Comparison of ENCODE assay signal across 21 mouse cellular contexts in the genomic region with DNA sequence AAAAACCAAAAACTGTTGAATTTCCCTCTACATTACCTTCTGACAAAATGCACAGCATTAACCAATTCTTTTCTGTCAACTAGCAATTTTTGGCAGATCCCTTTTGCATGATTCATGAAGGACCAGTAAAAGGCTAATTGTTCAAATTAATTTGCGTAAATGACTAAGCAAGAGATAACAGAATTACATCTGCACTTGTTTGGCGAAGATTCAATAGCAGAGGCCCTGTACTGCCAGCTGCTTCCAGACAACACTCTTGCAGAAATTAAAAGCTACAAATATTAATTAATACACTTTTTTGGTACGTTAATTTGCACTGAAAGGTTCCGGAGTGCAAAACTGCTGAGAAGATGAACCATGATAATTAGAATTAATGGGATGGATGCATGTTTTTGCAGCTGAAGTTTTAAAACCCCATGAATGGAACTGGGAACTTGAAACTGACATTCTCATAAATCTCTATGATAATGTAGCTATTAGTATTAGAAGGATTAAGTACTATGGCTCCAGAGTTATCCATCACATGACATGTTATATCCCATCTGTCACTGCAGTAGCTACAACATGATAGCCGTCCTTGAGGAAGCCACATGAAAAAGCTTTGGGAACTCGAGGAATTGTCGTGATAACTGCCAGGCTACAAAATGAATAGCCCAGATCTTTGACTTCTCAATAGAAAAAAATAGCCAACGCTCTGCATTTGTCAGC.
DNase-seq lines count a peak whose midpoint lies in the region; ATAC-seq and TF ChIP-seq lines count a peak whose summit lies in the region.
"Had no signal": no experiment of that assay in that cellular context is flagged by ENCODE, and none has a peak within 500 bp of the region (broad histone marks: within the 10 kb centered on the region; RNA-seq: fewer than 3 reads in every experiment).

No protein-coding gene starts in this region.

- H3K4me3 ChIP-seq in hindbrain, embryonic 16.5 days (ENCODE audit: low read length): no peak overlapping the region
- no peak overlapping the region for H3K4me3 ChIP-seq in intestine, postnatal 0 days (ENCODE audit: low read depth, low read length)
- H3K4me3 ChIP-seq in liver, embryonic 12.5 days: no peak overlapping the region
- H3K4me3 ChIP-seq: layer of hippocampus, adult 2 months; left cerebral cortex, adult 2 months; limb, embryonic 12.5 days; liver, embryonic 15.5 days had no signal

- H3K27ac ChIP-seq in hindbrain, embryonic 16.5 days (ENCODE audit: low read depth, low read length): no peak overlapping the region
- H3K27ac ChIP-seq in intestine, postnatal 0 days (ENCODE audit: low read depth, low read length): no peak overlapping the region
- no peak overlapping the region for H3K27ac ChIP-seq in liver, embryonic 12.5 days
- H3K27ac ChIP-seq: layer of hippocampus, adult 2 months; left cerebral cortex, adult 2 months; limb, embryonic 12.5 days; liver, embryonic 15.5 days; stomach, postnatal 0 days had no signal

- no peak for TF ChIP-seq CTCF in intestine, postnatal 0 days (IDR thresholded peaks at IDR 0.05; ENCODE audit: low read depth)

- peak; percentile 9 for DNase-seq in kidney, postnatal 14 days
- DNase-seq in kidney, adult 8-10 months: no peak
- DNase-seq in Muller cell, postnatal 12 days (ENCODE audit: inconsistent ontology term): peak; percentile 85
- peak; percentile 28 for DNase-seq in brain, embryonic 18.5 days (ENCODE audit: low read depth, low spot score)
- DNase-seq: adrenal gland, postnatal 25 days; cerebellum, postnatal 14 days; gastrocnemius, postnatal 10 days; heart, postnatal 14 days; right cerebral cortex, postnatal 14 days; thymus, postnatal 36 days had no signal

- H3K36me3 ChIP-seq in hindbrain, embryonic 16.5 days (ENCODE audit: control insufficient read depth, insufficient read depth, low read length): no peaks in the 10 kb centered on the region
- no peaks in the 10 kb centered on the region for H3K36me3 ChIP-seq in intestine, postnatal 0 days (ENCODE audit: control insufficient read depth, insufficient read depth)
- no peaks in the 10 kb centered on the region for H3K36me3 ChIP-seq in liver, embryonic 12.5 days
- H3K36me3 ChIP-seq: limb, embryonic 12.5 days; liver, embryonic 15.5 days had no signal

- no peak overlapping the region for H3K9ac ChIP-seq in hindbrain, embryonic 16.5 days (ENCODE audit: low read depth, low read length)
- H3K9ac ChIP-seq in intestine, postnatal 0 days (ENCODE audit: low read depth, low read length): no peak overlapping the region
- H3K9ac ChIP-seq in liver, embryonic 12.5 days: no peak overlapping the region
- H3K9ac ChIP-seq: limb, embryonic 12.5 days; liver, embryonic 15.5 days had no signal

- ATAC-seq in hindbrain, embryonic 16.5 days: peak; percentile 40; the same call in 1 of the 2 replicates
- ATAC-seq in granulocyte monocyte progenitor cell, adult 5-6 weeks (replicated peaks; ENCODE audit: poor library complexity, severe bottlenecking): no peak
- ATAC-seq in intestine, postnatal 0 days: no peak
- ATAC-seq in liver, embryonic 12.5 days: no peak
- ATAC-seq: CD4-positive, CD25-positive, alpha-beta regulatory T cell, adult 4 months; intestine, embryonic 16.5 days had no signal

- no peak overlapping the region for H3K4me2 ChIP-seq in hindbrain, embryonic 16.5 days (ENCODE audit: low read length)
- no peak overlapping the region for H3K4me2 ChIP-seq in intestine, postnatal 0 days (replicated peaks; ENCODE audit: low read depth)
- H3K4me2 ChIP-seq in liver, embryonic 12.5 days: no peak overlapping the region
- H3K4me2 ChIP-seq: limb, embryonic 12.5 days; liver, embryonic 15.5 days had no signal

- 41% methylated on average over 8 of the region's 8 CpGs for WGBS in hindbrain, embryonic 16.5 days
- 59% methylated on average over 8 of the region's 8 CpGs for WGBS in intestine, postnatal 0 days
- WGBS in liver, embryonic 12.5 days (ENCODE audit: insufficient replicate concordance): 51% methylated on average over 8 of the region's 8 CpGs

- no peaks in the 10 kb centered on the region for H3K27me3 ChIP-seq in hindbrain, embryonic 16.5 days (replicated peaks; ENCODE audit: control insufficient read depth, insufficient read depth, low read length)
- no peaks in the 10 kb centered on the region for H3K27me3 ChIP-seq in intestine, postnatal 0 days (replicated peaks; ENCODE audit: control insufficient read depth, insufficient read depth, low read length)
- no peaks in the 10 kb centered on the region for H3K27me3 ChIP-seq in liver, embryonic 12.5 days (replicated peaks)
- H3K27me3 ChIP-seq: limb, embryonic 12.5 days; liver, embryonic 15.5 days had no signal

- H3K9me3 ChIP-seq in hindbrain, embryonic 16.5 days (ENCODE audit: control insufficient read depth, low read length): no peaks in the 10 kb centered on the region
- no peaks in the 10 kb centered on the region for H3K9me3 ChIP-seq in intestine, postnatal 0 days (ENCODE audit: control insufficient read depth)
- no peaks in the 10 kb centered on the region for H3K9me3 ChIP-seq in liver, embryonic 12.5 days (replicated peaks)
- H3K9me3 ChIP-seq: limb, embryonic 12.5 days; liver, embryonic 15.5 days had no signal

- no peaks in the 10 kb centered on the region for H3K4me1 ChIP-seq in hindbrain, embryonic 16.5 days (ENCODE audit: control insufficient read depth, insufficient read depth, low read depth, low read length)
- no peaks in the 10 kb centered on the region for H3K4me1 ChIP-seq in intestine, postnatal 0 days (replicated peaks; ENCODE audit: control insufficient read depth, insufficient read depth, low read length)
- no peaks in the 10 kb centered on the region for H3K4me1 ChIP-seq in liver, embryonic 12.5 days
- H3K4me1 ChIP-seq: limb, embryonic 12.5 days; liver, embryonic 15.5 days had no signal

Comparison
In these comparisons a context has a peak if more than half of its experiments do, and no peak if none do; other contexts are left out.
1. DNase-seq: peak in kidney, postnatal 14 days (single experiment), Muller cell, postnatal 12 days (single experiment) and brain, embryonic 18.5 days (single experiment); none in kidney, adult 8-10 months (0 of 2).